Mouse (Mus musculus) gastrocnemius, postnatal 4 days (tissue): ENCODE measurements around the gene Rin1. TPM values are rescaled to one million over a fixed set of nuclear protein-coding genes. Genes with fewer than 3 reads are reported as not detected.

Source experiments
- DNase-seq, 2 experiments: peaks; one replicate each; pipeline ENCODE4 v3.0.0; 2021 to 2022; ENCODE audit warnings: low spot score in 2 of 2, mixed read lengths in 2 of 2
- total RNA-seq, 2 experiments: library from RNA; stranded (reverse); gene quantifications; 2 replicates each; pipeline ENCODE4 v1.2.3; 2021

Rin1 gene
- total RNA-seq, 2 experiments from 2014 or later: 3.4 to 3.5 TPM

DNA sequence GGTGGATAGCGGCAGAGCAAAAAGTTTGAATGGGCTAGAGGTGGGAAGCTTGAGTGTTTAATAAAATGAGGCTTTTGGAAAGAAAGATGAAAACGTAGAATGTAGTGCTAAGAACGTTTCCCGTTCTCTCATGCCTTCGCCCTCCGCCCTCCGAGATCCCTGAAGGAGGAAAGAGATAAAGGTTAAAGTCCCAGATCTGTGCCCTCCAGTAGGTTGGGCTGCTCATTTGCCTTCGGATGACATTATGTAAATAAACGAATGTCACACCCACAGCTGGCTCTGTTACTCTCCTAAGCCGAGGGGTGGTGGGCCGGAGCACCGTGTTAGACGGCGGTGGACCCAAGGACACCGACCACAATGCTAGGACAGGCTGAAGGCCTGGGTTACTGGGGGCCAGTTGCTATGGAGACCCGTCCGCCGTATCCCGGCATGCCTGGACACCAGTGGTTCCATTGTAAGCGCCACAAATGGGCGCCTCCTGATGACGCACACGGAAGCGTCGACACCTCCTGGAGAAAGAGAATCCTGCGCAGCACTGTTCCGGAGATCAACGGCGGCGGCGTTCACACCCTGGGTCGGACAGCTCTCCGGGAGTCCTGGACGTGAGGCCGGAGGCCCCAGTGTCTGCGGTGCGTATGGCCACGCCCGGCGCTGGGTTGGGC is 9.3 kb upstream of the Rin1 start, which contains the start of gene Brms1:
Gene Brms1 (plus strand): TSS at position 493 of the 662 bp plus-strand sequence.
- DNase-seq: peak; percentile 77 to 90

DNA sequence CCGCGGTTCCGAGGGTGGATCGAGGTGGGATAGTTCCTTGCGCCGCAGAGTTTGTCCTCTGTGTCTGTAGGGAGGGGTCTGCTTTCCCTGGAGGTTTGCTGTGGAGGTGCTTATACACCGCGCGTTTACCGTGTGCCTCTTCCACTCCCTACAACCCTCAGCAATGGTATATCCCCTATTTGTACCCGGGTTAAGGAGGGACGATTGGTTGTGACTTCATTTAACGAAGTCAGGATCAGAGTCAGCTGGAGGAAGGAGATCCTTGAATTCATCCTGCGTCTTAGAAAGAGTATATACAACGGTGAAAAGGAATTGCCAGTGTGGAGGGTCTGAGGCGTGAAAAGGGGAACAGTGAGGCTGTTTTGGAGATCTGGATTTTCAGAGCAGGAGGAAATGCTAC is 8.7 kb upstream of the Rin1 start:
- DNase-seq: no peak

DNA sequence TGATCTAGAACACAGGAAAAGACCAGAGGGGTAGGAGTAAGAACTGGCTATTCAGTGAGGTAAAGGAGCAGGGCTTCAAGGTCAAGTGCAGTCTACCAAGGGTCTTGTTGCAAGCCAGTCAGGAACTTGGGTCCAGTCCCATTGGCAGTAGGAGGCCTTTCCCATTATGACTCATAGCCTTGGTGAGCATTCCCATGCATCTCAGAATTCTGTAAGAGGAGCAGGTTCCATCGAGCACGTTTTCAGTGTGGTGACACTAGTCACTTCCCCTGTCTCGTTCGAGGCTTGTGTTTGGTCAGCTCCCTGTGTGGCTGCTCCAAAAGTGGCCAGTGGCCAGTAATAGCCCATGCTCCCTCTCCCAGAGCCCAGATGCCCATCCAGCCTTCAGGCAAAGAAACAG is 4.8 kb upstream of the Rin1 start:
- DNase-seq: no peak

DNA sequence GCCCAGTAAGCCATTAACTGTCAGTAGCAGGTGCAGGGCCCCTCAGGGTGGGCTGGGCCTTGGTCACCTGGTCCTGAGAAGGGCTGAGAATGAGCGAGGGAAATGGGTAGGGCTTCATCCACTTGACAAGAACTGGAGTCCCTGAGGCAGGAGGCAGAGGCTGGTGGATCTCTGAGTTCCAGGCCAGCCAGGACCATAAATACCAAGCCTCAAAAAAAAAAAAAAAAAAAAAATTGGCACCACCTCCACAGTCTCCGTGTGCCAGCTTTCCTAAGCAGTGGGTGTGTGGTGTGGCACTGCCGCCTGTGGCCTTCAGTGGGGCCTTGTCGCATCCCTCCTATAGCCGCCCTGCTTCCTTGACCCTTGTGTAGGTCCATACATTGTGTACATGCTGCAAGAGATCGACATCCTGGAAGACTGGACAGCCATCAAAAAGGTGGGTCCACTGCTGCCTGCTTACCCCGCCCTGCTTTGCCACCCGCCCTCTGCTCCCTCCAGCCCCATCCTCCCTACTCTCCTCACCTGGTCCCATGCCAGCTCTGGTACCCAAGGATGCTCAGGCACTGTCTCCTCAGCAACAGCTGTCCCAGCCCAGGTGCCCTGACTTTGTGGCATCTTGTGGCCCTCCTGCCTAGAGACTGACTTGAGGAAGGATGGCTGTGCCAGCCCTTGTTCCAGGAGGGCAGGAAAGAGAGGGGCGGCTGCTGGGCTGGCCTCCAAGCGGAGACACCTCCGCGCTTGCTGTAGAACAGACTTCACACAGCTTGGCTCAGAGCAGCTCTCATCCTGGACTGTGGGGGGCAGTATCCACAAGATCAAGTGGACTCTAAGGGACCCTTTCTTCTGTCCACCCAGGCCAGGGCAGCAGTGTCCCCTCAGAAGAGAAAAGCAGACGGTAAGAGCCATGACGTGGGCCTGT is 1.9 kb upstream of the Rin1 start:
- DNase-seq: no peak

DNA sequence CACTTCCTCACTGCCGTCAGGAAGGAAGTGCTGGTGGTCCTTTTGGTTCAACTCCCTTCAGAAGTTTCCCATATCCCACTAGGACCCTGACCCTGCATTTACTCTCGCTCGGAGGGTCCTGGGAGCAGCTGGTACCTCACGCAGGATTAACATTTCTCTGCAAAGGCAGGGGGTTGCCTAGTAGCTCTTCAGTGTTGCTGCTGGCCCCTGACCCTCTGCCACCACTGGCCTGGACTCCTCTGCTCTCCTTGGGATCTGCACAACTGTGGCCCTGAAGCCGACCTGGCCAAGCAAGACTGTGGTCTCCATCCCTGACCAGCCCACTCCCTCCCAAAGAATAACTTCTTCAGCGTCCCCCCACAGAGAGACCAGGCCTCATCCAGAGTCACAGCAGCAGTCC is 956 bp upstream of the Rin1 start:
- no peak for DNase-seq

DNA sequence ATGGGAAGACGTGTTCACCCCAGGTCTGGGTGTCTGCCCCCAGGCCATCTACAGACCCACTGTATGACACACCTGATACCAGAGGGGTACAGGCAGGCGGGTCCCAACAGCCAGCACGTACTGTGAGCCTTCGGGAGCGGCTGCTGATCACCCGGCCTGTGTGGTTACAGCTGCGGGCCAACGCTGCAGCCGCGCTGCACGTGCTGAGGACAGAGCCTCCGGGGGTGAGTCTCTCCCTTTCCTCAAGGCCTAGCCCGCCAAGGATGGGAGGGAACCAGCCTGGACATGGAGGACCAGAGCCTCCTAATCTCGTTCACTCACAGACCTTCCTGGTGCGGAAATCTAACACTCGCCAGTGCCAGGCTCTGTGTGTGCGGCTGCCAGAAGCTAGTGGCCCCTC is 750 bp downstream of the Rin1 start:
- DNase-seq: no peak

- no peak for DNase-seq
Measured at GRCm38 (mm10) chr19:5051515-5051914, 1.2 kb downstream of the Rin1 start.

- no peak for DNase-seq
Measured at GRCm38 (mm10) chr19:5052166-5052822, 2.0 kb downstream of the Rin1 start.

- no peak for DNase-seq
Measured at GRCm38 (mm10) chr19:5052853-5053252, 2.6 kb downstream of the Rin1 start.

DNA sequence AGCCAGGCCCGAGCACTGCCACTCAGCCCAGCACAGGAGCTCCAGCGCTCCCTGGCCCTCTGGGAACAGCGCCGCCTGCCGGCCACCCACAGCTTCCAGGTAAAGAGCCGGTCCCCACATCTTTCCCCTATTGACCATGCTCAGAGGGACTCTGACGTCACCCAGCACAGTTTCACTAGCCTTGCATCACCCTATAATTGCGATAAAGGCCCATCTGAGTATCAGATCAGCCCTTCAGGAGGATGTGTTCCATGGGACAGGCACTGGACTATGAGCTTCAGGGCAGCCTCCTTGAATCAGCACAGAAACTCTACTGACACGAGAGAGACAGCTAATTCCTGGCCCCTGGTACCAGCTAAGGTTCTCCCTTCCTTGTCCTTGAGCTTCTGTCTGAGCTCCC is 3.6 kb downstream of the Rin1 start:
- DNase-seq: peak in 1 of 2 experiments; percentile 67

GRCm38 (mm10) chr19:5056251-5056650 is 6.0 kb downstream of the Rin1 start:
- DNase-seq: no peak

DNA sequence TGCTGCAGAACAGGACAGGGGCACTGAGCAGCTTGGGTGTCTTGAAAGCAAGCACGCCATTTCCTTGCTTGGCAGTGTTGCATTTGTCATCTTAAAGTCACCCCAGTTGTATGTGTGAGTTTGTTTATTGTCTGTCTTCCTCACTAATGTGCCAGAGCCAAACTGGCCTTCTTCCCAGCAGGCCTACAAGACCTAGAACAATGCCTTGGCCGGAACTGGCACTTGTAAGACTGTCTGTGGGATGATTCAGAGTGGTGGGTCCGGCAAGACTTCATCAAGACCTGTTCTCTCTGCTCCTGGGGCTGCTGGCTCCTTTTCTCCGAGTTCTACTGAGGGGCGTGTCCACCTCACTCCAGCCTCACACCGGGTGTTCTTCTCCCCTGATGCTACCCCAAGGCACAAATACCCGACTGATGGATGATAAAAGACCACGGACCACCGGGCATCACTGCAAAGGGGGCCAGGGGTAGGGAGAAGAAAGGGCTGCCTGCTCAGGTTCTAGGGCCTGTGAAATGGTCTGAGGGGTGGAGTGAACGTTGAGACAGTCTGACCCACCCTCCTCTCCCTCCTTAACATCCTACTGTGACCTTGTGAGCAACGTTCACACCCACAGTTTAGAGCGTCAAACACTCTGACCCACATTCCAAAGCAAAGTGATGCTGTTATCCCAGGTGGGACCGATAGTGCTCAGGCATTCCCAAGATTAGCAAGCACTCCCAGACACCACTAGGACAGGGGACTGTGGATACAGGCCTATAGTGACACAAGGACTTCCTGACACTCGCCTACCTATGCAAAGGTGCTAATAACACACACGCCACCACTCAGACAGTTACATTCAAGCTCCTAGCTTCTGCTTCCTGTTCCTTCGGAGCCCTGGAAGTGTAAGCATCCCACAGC is 7.8 kb downstream of the Rin1 start:
- DNase-seq: no peak

DNA sequence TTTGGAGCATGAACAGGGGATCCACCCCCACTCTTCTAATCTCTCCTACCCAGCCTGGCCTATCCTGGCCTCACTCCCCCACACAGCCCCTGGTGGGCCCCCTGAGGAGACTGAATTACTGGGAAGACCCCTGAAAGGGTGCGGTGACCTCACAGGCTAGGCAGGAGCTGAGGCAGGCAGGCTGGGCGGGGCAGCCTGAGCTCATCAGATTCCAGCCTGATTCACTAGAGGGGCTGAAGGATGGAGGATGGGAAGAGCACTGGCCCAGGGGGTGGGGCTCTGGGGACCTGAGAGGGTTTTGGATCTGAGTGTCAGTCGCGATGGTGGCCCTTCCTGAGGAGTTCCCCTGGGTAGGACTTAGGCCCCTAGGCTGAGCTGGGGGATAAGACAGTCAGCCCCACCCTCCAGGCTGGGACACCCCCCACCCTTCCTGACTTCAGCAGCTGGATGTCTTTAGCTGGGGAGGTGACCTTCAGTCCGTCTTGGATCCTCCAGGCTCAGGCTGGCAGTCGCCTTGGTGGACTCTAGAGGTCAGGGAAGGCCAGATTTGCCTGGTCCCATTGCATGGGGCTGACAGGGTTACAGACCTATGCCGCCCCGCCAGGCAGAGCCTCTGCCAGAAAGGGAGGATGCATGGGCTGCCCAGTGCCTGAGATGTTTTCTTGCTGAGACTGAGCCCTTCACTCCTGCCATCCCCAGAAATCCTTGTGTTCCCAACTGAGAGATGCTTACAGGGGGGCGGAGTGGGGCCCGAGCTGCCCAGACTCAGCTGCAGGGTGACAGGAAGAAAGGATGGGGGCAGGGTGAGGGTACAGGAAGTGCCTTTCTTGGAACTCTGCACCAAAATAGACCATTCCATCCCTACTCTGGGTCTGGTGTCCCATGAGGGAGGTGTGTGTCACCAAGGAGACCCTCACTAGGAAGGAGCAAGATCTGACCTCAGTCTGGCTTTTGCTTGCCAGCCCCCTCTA is 8.8 kb downstream of the Rin1 start:
- no peak for DNase-seq

- DNase-seq: no peak
Measured at GRCm38 (mm10) chr19:5060365-5061330, 10.4 kb downstream of the Rin1 start.

DNA sequence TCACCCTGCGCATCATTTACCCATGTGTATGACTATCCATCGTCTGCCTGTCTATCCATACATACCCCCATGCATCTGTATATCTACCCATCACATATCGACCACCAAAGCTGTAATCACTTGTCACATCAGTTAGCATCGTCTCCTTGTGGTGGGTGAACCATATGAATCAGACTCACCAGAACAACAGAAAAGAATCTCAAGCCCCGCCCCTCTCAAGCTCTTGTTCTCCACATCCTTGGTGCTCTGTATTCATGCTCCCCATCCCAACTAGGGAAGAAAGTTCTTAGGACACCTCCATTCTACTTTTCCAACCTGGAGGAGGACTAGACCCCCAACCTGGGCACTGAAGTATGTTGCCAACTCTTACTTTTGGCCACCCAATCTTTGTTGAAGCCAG is 11.8 kb downstream of the Rin1 start:
- DNase-seq: no peak

DNA sequence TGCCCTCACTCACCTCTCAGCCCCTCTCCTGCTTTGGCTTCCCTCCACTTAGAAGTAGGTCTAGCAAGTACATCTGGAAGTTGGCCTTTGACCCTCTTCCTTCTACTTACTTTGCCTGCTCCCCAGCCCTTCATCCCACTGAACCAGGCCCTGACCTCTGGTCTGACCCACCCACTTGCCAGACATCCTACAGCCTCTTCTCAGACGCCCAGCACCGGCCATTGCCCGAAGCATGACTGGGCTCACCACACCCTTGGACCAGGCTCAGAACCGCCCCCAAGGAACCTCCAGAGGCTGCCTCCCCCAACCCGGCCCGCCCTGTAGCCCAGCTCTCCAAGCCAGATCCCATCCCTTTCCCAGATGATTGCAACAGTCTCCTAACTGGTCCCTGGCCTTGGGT is 12.2 kb downstream of the Rin1 start:
- no peak for DNase-seq

DNA sequence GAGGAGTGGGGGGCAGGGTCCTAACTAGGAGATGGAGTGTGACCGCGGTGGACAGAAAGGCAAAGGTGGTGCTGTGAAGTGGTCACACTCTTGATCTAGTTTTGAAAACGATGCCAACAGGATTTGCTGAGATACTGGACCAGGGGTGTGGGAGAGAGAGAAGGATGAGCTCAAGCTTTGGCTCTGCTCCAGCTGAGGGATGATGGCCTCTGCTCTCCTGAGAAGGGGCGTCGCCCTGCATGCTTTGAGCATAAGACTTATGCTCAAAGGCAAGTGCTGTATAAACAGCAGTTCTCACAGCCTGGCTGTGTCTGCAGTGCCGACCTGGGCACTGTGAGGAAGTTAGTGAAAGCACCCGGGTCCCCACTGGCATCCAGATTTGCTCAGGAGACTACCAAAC is 14.8 kb downstream of the Rin1 start:
- DNase-seq: peak in 1 of 2 experiments; percentile 68

GRCm38 (mm10) chr19:5067040-5067799 is 16.9 kb downstream of the Rin1 start:
- no peak for DNase-seq
